Mouse (Mus musculus) lung, embryonic 15.5 days (tissue): Measurements from ENCODE around the gene Tbata. TPM values are rescaled to one million over a fixed set of nuclear protein-coding genes. Genes with fewer than 3 reads are reported as not detected.

Source experiments
- ATAC-seq: fragments of 200-750 bp; cut with Nextera tagmentation; 2 replicates; pipeline ENCODE4 v1.8.0; 2017; ENCODE audit warnings: moderate number of reproducible peaks, borderline replicate concordance; ENCODE audit not compliant: low FRiP score, low TSS enrichment; ENCODE audit errors: extremely low read depth
- H3K27ac ChIP-seq: fragments of 300-500 bp; sonication (generic); 2 replicates; pipeline ENCODE4 v1.5.1; 2015; ENCODE audit warnings: moderate library complexity, mild to moderate bottlenecking, inconsistent platforms
- H3K27me3 ChIP-seq: fragments of 300-500 bp; sonication (generic); 2 replicates; pipeline ENCODE4 v1.6.1; 2015; ENCODE audit warnings: inconsistent platforms
- H3K36me3 ChIP-seq: fragments of 300-500 bp; sonication (generic); 2 replicates; pipeline ENCODE4 v1.6.1; 2015; ENCODE audit warnings: inconsistent platforms
- H3K4me1 ChIP-seq: fragments of 300-500 bp; sonication (generic); 2 replicates; pipeline ENCODE4 v1.6.1; 2015; ENCODE audit warnings: inconsistent platforms
- H3K4me2 ChIP-seq: fragments of 300-500 bp; sonication (generic); 2 replicates; pipeline ENCODE4 v1.6.1; 2015; ENCODE audit warnings: inconsistent platforms, mild to moderate bottlenecking, moderate library complexity
- H3K4me3 ChIP-seq: fragments of 300-500 bp; sonication (generic); 2 replicates; pipeline ENCODE4 v1.5.1; 2015; ENCODE audit warnings: mild to moderate bottlenecking, inconsistent platforms
- H3K9ac ChIP-seq: fragments of 300-500 bp; sonication (generic); 2 replicates; pipeline ENCODE4 v1.6.1; 2015; ENCODE audit warnings: inconsistent platforms
- H3K9me3 ChIP-seq: fragments of 300-500 bp; sonication (generic); 2 replicates; pipeline ENCODE4 v1.6.1; 2016; ENCODE audit warnings: inconsistent platforms
- WGBS: fragments of 180-500 bp; shearing (Covaris S2); methylation state at CpG from one replicate; pipeline ENCODE4 v1.1.7; 2015; 5-methylcytosine and 5-hydroxymethylcytosine counted together
- polyA plus RNA-seq: library from polyadenylated mRNA; unstranded; fragments of >200 nt; fragmentation: Nextera tagmentation; extraction: Ambion mirVana; gene quantifications from 2 replicates; pipeline ENCODE4 v1.2.1, GENCODE M21; 2015

The Tbata gene
- polyA plus RNA-seq, 1 experiment from 2014 or later, result 17.0 TPM

DNA sequence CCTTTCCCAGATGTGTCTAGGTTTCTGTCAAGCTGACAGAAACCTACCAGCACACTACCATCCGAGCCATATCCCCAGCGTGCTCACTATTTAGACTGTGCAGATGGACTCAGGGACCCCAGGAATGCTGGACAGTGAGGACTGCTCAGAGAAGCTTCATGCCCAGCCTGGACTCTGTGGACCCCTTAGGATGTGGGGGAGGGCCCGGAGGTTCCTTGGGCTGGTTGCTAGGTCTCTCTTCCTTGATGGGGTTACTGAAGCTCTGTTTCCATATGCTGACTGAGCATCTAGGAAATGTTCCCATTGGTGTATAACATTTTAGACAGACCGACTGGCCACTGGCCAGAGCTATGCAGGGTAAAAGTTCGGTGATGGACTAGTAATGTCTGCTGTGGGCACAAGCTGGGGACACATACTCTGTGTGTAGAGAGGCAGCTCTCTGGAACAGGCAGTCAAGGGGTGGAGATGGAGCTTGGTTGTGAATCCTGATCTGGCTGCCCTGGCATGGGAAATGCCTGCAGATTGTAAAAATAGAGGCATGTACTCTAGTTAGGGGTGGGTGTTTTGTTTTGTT is 24.1 kb downstream of the Tbata start:
- H3K27me3 ChIP-seq, result no peaks in the 10 kb centered on the region
- H3K4me2 ChIP-seq, result no peak overlapping the region
- 78% methylated on average over 5 of the region's 5 CpGs for WGBS
- 0 out of 2 replicates have a peak, but pooled peaks cover 4% of the 10 kb centered on the region for H3K4me1 ChIP-seq
- ATAC-seq, result 0 out of 2 replicates have a peak, but pooled peaks have one; percentile 15
- H3K4me3 ChIP-seq, result no peak overlapping the region
- H3K27ac ChIP-seq, result no peak overlapping the region
- H3K9me3 ChIP-seq, result no peaks in the 10 kb centered on the region
- no peak overlapping the region for H3K9ac ChIP-seq
- no peaks in the 10 kb centered on the region for H3K36me3 ChIP-seq

DNA sequence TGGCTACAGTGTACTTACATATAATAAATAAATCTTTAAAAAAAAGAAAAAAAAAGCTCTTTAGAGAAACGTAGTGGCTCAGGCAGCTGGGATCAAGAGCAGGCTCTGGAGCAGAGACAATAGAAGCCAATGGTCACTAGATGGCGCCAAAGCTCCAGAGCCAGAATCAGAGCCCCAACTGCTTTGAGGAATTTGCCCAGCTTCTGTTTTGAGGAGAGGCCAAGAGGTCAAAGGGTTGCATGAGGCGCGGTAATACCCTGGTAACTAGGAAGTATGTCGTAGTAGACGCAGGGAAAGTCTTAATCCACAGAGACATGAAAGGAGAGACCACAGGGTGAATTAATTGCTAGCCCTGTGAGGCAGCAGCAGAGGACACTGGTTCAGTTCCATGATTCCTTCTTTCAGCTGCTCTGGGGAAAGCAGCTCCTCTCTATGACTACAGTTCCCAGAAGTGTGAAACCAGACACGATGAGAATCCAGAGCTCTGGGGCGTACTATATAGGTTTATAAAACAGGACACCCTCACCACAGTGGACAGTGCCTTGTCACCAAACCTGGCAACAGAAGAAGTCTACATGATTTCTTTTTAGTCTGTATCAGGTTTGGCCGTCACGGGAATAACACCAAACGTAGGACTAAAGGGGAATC is 27.9 kb downstream of the Tbata start:
- Histone ChIP-seq H3K9ac (no peak overlapping the region), H3K4me2 (no peak overlapping the region), H3K27me3 (no peaks in the 10 kb centered on the region), H3K36me3 (no peaks in the 10 kb centered on the region), H3K9me3 (no peaks in the 10 kb centered on the region), H3K27ac (no peak overlapping the region), H3K4me3 (no peak overlapping the region), H3K4me1 (0 out of 2 replicates have a peak, but pooled peaks cover 4% of the 10 kb centered on the region)
- 26% methylated on average over 11 of the region's 11 CpGs for WGBS
- no peak for ATAC-seq

- WGBS, result 79% methylated on average over 7 of the region's 7 CpGs
- ATAC-seq, result no peak
- H3K4me3 ChIP-seq, result no peak overlapping the region
- H3K9me3 ChIP-seq, result no peaks in the 10 kb centered on the region
- H3K27ac ChIP-seq, result no peak overlapping the region
- H3K4me2 ChIP-seq, result no peak overlapping the region
- 0 out of 2 replicates have a peak, but pooled peaks cover 4% of the 10 kb centered on the region for H3K4me1 ChIP-seq
- no peaks in the 10 kb centered on the region for H3K27me3 ChIP-seq
- H3K36me3 ChIP-seq, result no peaks in the 10 kb centered on the region
- H3K9ac ChIP-seq, result no peak overlapping the region
Measured at GRCm38 (mm10) chr10:61200232-61200820, 28.6 kb downstream of the Tbata start.

- ATAC-seq, result no peak
- no peak overlapping the region for H3K4me2 ChIP-seq
- H3K4me1 ChIP-seq, result no peaks in the 10 kb centered on the region
- H3K27ac ChIP-seq, result no peak overlapping the region
- H3K9me3 ChIP-seq, result no peaks in the 10 kb centered on the region
- no peak overlapping the region for H3K9ac ChIP-seq
- H3K27me3 ChIP-seq, result no peaks in the 10 kb centered on the region
- H3K36me3 ChIP-seq, result no peaks in the 10 kb centered on the region
- H3K4me3 ChIP-seq, result no peak overlapping the region
- WGBS, result 46% methylated on average over 9 of the region's 9 CpGs
Measured at GRCm38 (mm10) chr10:61200998-61201397, 29.2 kb downstream of the Tbata start.

DNA sequence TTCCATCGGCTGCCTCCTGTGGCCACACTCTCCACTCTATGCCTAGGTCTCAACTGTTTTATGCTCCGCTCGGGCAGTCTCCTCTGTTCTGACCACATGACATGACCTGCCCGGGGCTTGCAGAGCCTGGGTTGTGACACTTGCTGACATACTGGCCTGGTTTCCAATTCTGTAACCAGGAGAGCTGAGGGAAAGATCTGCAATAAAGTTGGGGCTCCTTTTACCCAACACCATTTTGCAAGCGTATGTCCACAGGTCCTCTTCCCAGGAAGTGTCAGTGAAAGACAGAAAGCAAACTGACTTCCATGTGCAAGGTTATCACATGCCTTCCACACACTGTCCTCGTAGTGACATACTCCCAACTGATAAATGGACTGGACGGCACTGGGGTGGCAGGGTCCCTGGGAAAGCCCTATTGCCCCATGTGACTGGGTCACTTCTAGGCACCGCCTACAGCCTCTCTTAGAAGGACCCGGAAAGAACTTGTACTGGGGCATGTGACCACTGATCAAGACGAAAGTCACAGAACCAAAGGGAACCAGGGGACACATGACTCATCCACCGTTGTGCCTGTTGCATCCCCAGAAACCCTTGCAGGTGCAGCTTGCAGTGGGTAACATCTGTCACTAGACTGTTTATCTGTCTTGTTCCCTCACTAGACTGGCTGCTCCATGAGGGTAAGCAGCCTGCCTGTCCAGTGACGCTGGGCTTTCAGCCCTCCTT is 30.0 kb downstream of the Tbata start:
- no peaks in the 10 kb centered on the region for H3K4me1 ChIP-seq

DNA sequence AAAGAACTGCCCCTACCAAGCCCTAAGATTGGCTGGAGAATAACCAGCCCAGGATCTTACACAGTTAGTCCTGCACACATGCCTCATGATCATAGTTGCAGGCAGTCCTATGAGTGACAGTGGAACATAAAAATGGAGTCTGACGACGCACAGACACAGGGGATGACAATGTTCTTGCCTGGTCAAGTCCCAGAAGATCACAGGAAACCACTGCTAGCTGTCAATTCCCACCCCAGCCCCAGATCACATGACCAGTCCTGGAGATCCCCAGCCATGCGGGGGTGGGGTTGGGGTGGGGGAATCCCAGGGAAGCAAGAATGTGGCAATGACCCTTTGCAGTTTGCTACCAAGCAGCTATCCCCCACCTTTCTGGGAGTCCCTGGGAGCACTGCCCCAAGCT is 32.2 kb downstream of the Tbata start:
- Histone ChIP-seq H3K27me3 (no peaks in the 10 kb centered on the region), H3K9ac (no peak overlapping the region), H3K4me3 (no peak overlapping the region), H3K36me3 (no peaks in the 10 kb centered on the region), H3K4me2 (no peak overlapping the region), H3K27ac (no peak overlapping the region), H3K9me3 (no peaks in the 10 kb centered on the region), H3K4me1 (no peaks in the 10 kb centered on the region)
- no peak for ATAC-seq
- WGBS, result 60% methylated on average over 3 of the region's 3 CpGs

More for the DNA sequence above, 30.0 kb downstream of the Tbata start:
- no peak overlapping the region for H3K27ac ChIP-seq
- WGBS, result 65% methylated on average over 12 of the region's 12 CpGs
- H3K4me3 ChIP-seq, result no peak overlapping the region
- ATAC-seq, result no peak
- H3K9me3 ChIP-seq, result no peaks in the 10 kb centered on the region
- no peaks in the 10 kb centered on the region for H3K36me3 ChIP-seq
- H3K4me2 ChIP-seq, result no peak overlapping the region
- H3K27me3 ChIP-seq, result no peaks in the 10 kb centered on the region
- no peak overlapping the region for H3K9ac ChIP-seq

DNA sequence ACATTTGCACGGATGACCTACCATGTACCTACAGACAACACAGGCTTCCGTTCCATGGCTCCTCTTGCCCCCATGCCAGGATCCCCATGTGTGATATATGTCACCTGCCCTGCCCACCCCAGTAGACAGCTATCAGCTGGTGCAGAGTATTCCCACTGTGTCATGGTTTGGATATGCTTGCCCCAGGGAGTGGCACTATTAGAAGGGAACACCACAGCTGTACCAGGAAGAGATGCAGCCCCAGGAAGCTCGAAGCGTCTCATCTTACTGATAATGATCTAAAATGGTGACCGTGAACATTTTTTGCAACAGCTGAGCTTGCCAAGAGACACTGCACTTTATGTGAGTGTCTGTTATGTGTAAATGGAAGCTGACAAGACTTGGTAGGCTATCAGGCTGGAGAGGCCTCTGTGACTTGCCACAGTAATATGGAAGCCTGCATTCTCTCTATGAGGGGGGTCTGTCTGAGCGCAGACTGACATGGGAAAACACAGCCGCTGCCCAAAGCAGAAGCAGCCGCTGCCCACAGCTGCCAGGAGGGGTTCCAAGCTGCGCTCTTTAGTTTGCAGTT is 36.4 kb downstream of the Tbata start:
- no peak overlapping the region for H3K27ac ChIP-seq
- no peaks in the 10 kb centered on the region for H3K36me3 ChIP-seq
- no peak overlapping the region for H3K9ac ChIP-seq
- ATAC-seq, result no peak
- 74% methylated on average over 9 of the region's 9 CpGs for WGBS
- no peaks in the 10 kb centered on the region for H3K9me3 ChIP-seq
- H3K4me2 ChIP-seq, result no peak overlapping the region
- H3K4me1 ChIP-seq, result no peaks in the 10 kb centered on the region
- no peak overlapping the region for H3K4me3 ChIP-seq
- no peaks in the 10 kb centered on the region for H3K27me3 ChIP-seq

GRCm38 (mm10) chr10:61211105-61211504 is 39.4 kb downstream of the Tbata start:
- Histone ChIP-seq H3K9me3 (no peaks in the 10 kb centered on the region), H3K4me1 (no peaks in the 10 kb centered on the region), H3K4me2 (no peak overlapping the region), H3K4me3 (no peak overlapping the region), H3K36me3 (no peaks in the 10 kb centered on the region), H3K27me3 (no peaks in the 10 kb centered on the region), H3K27ac (no peak overlapping the region), H3K9ac (no peak overlapping the region)
- 78% methylated on average over 4 of the region's 4 CpGs for WGBS
- no peak for ATAC-seq

- Histone ChIP-seq H3K27me3 (no peaks in the 10 kb centered on the region), H3K9me3 (no peaks in the 10 kb centered on the region), H3K4me3 (no peak overlapping the region), H3K4me1 (no peaks in the 10 kb centered on the region), H3K9ac (no peak overlapping the region), H3K4me2 (no peak overlapping the region), H3K36me3 (no peaks in the 10 kb centered on the region), H3K27ac (no peak overlapping the region)
- no peak for ATAC-seq
- WGBS, result 9% methylated on average over 13 of the region's 13 CpGs
Measured at GRCm38 (mm10) chr10:61211743-61212142, 40.0 kb downstream of the Tbata start.

DNA sequence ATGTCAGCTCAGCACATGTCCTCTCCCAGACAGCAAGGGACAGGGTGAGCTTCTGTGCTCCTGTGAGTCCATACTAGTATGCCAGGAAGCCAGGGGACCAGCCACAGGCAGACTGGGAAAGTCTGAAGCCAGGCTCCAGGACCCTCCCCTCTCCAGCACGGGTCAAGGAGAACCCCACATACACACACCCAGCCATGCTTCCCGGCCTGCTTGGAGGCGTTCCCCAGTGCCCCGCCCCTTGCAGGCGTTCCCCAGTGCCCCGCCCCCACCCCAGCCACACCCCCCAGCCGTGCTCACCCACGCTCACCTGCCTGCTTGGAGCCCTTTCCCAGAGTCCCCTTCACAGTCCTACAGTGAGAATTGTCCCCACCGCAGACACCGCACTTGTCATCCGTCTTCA is 41.1 kb downstream of the Tbata start:
- Histone ChIP-seq H3K4me3 (no peak overlapping the region), H3K4me2 (no peak overlapping the region; the same call in 1 of the 2 replicates), H3K27ac (no peak overlapping the region), H3K9ac (no peak overlapping the region), H3K27me3 (no peaks in the 10 kb centered on the region), H3K36me3 (no peaks in the 10 kb centered on the region), H3K4me1 (no peaks in the 10 kb centered on the region), H3K9me3 (no peaks in the 10 kb centered on the region)
- ATAC-seq, result peak; percentile 66
- 17% methylated on average over 10 of the region's 11 CpGs for WGBS

DNA sequence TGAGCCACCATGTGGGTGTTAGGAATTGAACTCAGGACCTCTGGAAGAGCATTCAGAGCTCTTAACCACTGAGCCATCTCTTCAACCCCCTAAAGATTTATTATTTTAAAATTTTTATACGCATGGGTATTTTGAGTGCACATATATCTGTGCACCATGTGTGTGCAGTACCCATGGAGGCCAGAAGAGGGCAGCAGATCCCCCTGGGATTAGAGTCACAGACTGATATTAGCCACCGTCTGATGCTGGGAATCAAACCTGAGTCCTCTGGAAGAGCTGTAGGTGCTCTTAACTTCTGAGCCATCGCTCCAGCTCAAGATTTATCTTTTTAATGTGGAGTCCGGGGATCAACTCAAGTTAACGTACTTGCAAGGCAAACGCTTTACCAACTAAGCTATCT is 43.9 kb downstream of the Tbata start:
- peaks cover 5% of the 10 kb centered on the region; the same call in 1 of the 2 replicates for H3K9me3 ChIP-seq
- no peak overlapping the region for H3K27ac ChIP-seq
- WGBS, result 96% methylated on average over 6 of the region's 6 CpGs
- no peak overlapping the region for H3K9ac ChIP-seq
- H3K4me2 ChIP-seq, result no peak overlapping the region
- no peaks in the 10 kb centered on the region for H3K4me1 ChIP-seq
- H3K4me3 ChIP-seq, result no peak overlapping the region
- ATAC-seq, result no peak
- no peaks in the 10 kb centered on the region for H3K36me3 ChIP-seq
- H3K27me3 ChIP-seq, result no peaks in the 10 kb centered on the region
